Mouse (Mus musculus) kidney, embryonic 16.5 days (tissue): Measurements from ENCODE around the gene Car15. TPM values are rescaled to one million over a fixed set of nuclear protein-coding genes. Genes with fewer than 3 reads are reported as not detected.

Experiments used
- ATAC-seq: fragments of 200-750 bp; cut with Nextera tagmentation; 2 replicates; pipeline ENCODE4 v1.8.0; 2017; ENCODE audit warnings: moderate TSS enrichment; ENCODE audit not compliant: low FRiP score, low TSS enrichment
- H3K27ac ChIP-seq: fragments of 300-500 bp; sonication (generic); 2 replicates; pipeline ENCODE4 v1.5.1; 2014; ENCODE audit warnings: low read length
- H3K27me3 ChIP-seq: fragments of 300-500 bp; sonication (generic); 2 replicates; pipeline ENCODE4 v1.6.1; 2014; ENCODE audit warnings: low read length, control low read depth, mixed read lengths; ENCODE audit not compliant: insufficient read depth
- H3K36me3 ChIP-seq: fragments of 300-500 bp; sonication (generic); 2 replicates; pipeline ENCODE4 v1.6.1; 2014; ENCODE audit warnings: low read length, control low read depth, mixed read lengths; ENCODE audit not compliant: insufficient read depth
- H3K4me1 ChIP-seq: fragments of 300-500 bp; sonication (generic); 2 replicates; pipeline ENCODE4 v1.6.1; 2014; ENCODE audit warnings: low read length, control low read depth, mixed read lengths; ENCODE audit not compliant: insufficient read depth
- H3K4me2 ChIP-seq: fragments of 300-500 bp; sonication (generic); replicated peaks from 2 replicates; pipeline ENCODE4 v1.6.1; 2014; ENCODE audit warnings: low read depth, low read length
- H3K4me3 ChIP-seq: fragments of 300-500 bp; sonication (generic); 2 replicates; pipeline ENCODE4 v1.5.1; 2014; ENCODE audit warnings: mild to moderate bottlenecking, low read length
- H3K9ac ChIP-seq: fragments of 300-500 bp; sonication (generic); replicated peaks from 2 replicates; pipeline ENCODE4 v1.6.1; 2014; ENCODE audit warnings: low read length
- H3K9me3 ChIP-seq: fragments of 300-500 bp; sonication (generic); 2 replicates; pipeline ENCODE4 v1.6.1; 2016; ENCODE audit warnings: low read length, control low read depth
- WGBS: fragments of 180-500 bp; shearing (Covaris S2); extraction: QIAGEN DNeasy Blood & Tissue Kit; methylation state at CpG from one replicate; pipeline ENCODE4 v1.1.7; 2014; 5-methylcytosine and 5-hydroxymethylcytosine counted together
- polyA plus RNA-seq: library from polyadenylated mRNA; unstranded; fragments of >200 nt; fragmentation: Nextera tagmentation; extraction: Ambion mirVana; gene quantifications from 2 replicates; pipeline ENCODE4 v1.2.1, GENCODE M21; 2015

The Car15 gene
- polyA plus RNA-seq, 1 experiment from 2014 or later = 48.6 TPM

DNA sequence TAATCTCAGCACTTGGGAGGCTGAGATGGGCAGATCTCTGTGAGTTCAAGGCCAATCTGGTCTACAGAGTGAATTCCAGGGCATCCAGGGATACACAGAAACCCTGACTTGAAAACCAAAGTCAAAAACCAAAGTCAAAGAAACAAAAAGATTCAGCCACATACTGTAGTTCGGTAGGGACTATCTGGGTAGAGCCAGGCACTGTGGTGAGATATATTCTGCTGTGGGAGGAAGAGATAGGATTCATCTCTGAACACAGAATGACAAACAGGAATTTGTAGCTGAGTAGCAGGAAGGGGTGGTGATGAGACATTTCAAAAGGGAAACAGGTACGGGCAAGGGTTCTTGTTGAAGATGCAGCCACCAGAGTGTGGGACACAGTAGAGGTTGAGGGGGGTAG, 9.9 kb downstream of the Car15 start:
- Histone ChIP-seq H3K9me3 (no peaks in the 10 kb centered on the region), H3K4me1 (peaks cover 3% of the 10 kb centered on the region), H3K36me3 (no peaks in the 10 kb centered on the region), H3K4me3 (no peak overlapping the region), H3K9ac (no peak overlapping the region), H3K4me2 (no peak overlapping the region), H3K27me3 (peaks cover 37% of the 10 kb centered on the region), H3K27ac (no peak overlapping the region)
- ATAC-seq = no peak
- 87% methylated on average over 2 of the region's 2 CpGs for WGBS

GRCm38 (mm10) chr16:17826500-17826899, 11.7 kb downstream of the Car15 start:
- H3K27ac ChIP-seq = no peak overlapping the region
- ATAC-seq = no peak
- no peak overlapping the region for H3K4me3 ChIP-seq
- peaks cover 23% of the 10 kb centered on the region for H3K27me3 ChIP-seq
- H3K4me1 ChIP-seq = no peaks in the 10 kb centered on the region
- H3K9me3 ChIP-seq = no peaks in the 10 kb centered on the region
- H3K9ac ChIP-seq = no peak overlapping the region
- no peak overlapping the region for H3K4me2 ChIP-seq
- H3K36me3 ChIP-seq = no peaks in the 10 kb centered on the region
- WGBS = 65% methylated on average over 2 of the region's 2 CpGs

DNA sequence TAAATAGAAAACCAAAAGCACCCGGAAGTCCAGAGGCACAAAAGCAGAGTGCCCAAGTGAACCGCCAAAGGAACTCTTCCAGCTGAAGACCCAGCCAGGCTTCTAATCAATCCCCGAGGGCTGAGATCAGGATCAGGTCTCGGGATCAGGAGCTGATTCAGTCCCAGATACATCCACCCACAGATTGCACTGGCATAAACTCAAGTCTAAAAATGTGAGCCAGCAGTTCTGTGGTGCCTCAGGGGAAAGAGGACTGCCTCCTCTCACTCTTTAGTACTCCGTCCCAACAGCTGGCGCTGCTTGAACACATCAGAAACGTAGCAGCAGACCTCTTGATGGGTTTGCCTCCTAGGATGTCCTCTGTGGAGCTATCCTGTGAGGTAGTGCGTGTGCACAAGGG, 21.6 kb downstream of the Car15 start:
- no peak for ATAC-seq
- Histone ChIP-seq H3K27me3 (peaks cover 26% of the 10 kb centered on the region), H3K36me3 (no peaks in the 10 kb centered on the region), H3K4me3 (no peak overlapping the region), H3K4me2 (no peak overlapping the region), H3K27ac (no peak overlapping the region), H3K9ac (no peak overlapping the region), H3K9me3 (no peaks in the 10 kb centered on the region), H3K4me1 (peaks cover 10% of the 10 kb centered on the region)
- 85% methylated on average over 8 of the region's 8 CpGs for WGBS

GRCm38 (mm10) chr16:17815411-17816402, 22.5 kb downstream of the Car15 start:
- peak overlapping the region; percentile 56 for H3K4me3 ChIP-seq
- 2% methylated on average over 63 of the region's 63 CpGs for WGBS
- peak overlapping the region; percentile 82 for H3K4me2 ChIP-seq
- H3K36me3 ChIP-seq = no peaks in the 10 kb centered on the region
- peaks cover 23% of the 10 kb centered on the region for H3K27me3 ChIP-seq
- peaks cover 10% of the 10 kb centered on the region for H3K4me1 ChIP-seq
- H3K9me3 ChIP-seq = no peaks in the 10 kb centered on the region
- no peak overlapping the region for H3K27ac ChIP-seq
- peak overlapping the region; percentile 77 for H3K9ac ChIP-seq
- ATAC-seq = peak; percentile 82

GRCm38 (mm10) chr16:17813173-17813572, 25.0 kb downstream of the Car15 start:
- H3K9me3 ChIP-seq = no peaks in the 10 kb centered on the region
- no peaks in the 10 kb centered on the region for H3K36me3 ChIP-seq
- H3K27me3 ChIP-seq = peaks cover 23% of the 10 kb centered on the region
- H3K4me2 ChIP-seq = no peak overlapping the region
- H3K9ac ChIP-seq = no peak overlapping the region
- peaks cover 18% of the 10 kb centered on the region for H3K4me1 ChIP-seq
- no peak for ATAC-seq
- 40% methylated on average over 4 of the region's 4 CpGs for WGBS
- H3K27ac ChIP-seq = no peak overlapping the region
- H3K4me3 ChIP-seq = no peak overlapping the region

DNA sequence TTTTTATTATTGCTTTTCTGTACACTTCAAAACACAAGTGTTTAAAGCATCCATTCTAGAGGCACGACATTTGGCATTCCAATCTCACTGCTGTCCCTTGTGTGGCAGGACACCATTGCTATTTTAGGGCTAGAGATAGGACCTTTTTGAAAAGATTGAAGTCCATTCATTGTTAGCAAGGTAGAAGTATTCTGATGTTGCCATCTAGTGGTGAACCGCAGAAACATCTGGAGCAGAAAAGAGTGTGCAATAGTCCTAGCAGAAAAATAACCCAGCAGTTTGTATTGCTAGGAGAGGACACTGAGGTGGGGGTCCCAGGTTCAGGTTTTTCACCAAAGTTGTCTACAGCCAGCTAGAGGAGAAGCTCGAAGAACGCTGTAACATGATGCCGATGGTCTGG, 26.0 kb downstream of the Car15 start:
- no peak overlapping the region for H3K27ac ChIP-seq

DNA sequence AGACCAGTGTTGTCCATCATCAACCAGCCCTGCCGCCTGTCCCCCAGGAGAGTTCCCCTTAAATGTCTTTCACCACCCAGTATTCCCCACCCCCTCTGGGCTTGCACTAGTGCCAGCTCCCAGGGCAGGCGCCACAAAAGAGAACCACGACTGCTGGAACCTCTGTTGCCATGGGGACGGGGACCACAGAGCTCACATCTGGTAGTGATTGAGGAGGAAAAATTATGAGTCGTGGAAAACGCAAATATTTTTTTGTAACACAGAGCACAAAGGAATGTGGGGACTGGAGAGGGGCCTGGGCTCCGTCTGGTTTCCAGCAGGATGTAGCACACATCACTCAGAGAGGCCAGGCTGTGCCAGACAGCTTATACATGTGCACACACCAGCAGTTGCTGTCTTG, 28.5 kb downstream of the Car15 start:
- H3K36me3 ChIP-seq = no peaks in the 10 kb centered on the region
- H3K27me3 ChIP-seq = peaks cover 31% of the 10 kb centered on the region
- WGBS = 26% methylated on average over 7 of the region's 7 CpGs
- no peak for ATAC-seq
- H3K9me3 ChIP-seq = no peaks in the 10 kb centered on the region
- H3K27ac ChIP-seq = peak overlapping the region; percentile 8; the same call in 1 of the 2 replicates
- no peak overlapping the region for H3K9ac ChIP-seq
- H3K4me2 ChIP-seq = no peak overlapping the region
- H3K4me3 ChIP-seq = no peak overlapping the region
- H3K4me1 ChIP-seq = peaks cover 39% of the 10 kb centered on the region

More for the DNA sequence above, 26.0 kb downstream of the Car15 start:
- Histone ChIP-seq H3K4me1 (peaks cover 27% of the 10 kb centered on the region), H3K36me3 (no peaks in the 10 kb centered on the region), H3K27me3 (peaks cover 23% of the 10 kb centered on the region), H3K9me3 (no peaks in the 10 kb centered on the region), H3K4me2 (no peak overlapping the region), H3K9ac (no peak overlapping the region), H3K4me3 (no peak overlapping the region)
- no peak for ATAC-seq
- WGBS = 6% methylated on average over 5 of the region's 5 CpGs

DNA sequence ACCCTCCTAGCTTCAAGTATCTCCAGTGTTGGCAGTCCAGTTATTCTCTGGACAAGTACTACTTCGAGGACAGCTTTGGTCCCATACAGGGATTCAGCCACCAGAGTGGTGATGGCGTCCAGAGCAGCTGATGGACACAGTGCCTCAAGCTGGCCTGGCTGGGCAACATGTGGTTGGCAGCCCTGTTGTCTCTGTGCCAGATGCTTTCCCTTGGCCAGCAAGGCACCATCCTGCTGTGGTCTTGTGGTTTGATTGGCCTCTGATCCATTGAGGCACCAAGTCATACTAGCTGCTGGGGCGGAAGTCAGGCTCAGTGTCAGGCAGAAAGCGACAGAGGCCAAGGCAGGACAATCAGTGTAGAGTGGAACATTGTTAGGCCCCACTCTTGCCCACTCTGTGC, 29.0 kb downstream of the Car15 start:
- Histone ChIP-seq H3K4me1 (peaks cover 45% of the 10 kb centered on the region), H3K27me3 (peaks cover 32% of the 10 kb centered on the region), H3K36me3 (no peaks in the 10 kb centered on the region), H3K27ac (peak overlapping the region; percentile 8; the same call in 1 of the 2 replicates), H3K9me3 (no peaks in the 10 kb centered on the region), H3K4me2 (no peak overlapping the region), H3K9ac (no peak overlapping the region), H3K4me3 (no peak overlapping the region)
- no peak for ATAC-seq
- 87% methylated on average over 4 of the region's 4 CpGs for WGBS

DNA sequence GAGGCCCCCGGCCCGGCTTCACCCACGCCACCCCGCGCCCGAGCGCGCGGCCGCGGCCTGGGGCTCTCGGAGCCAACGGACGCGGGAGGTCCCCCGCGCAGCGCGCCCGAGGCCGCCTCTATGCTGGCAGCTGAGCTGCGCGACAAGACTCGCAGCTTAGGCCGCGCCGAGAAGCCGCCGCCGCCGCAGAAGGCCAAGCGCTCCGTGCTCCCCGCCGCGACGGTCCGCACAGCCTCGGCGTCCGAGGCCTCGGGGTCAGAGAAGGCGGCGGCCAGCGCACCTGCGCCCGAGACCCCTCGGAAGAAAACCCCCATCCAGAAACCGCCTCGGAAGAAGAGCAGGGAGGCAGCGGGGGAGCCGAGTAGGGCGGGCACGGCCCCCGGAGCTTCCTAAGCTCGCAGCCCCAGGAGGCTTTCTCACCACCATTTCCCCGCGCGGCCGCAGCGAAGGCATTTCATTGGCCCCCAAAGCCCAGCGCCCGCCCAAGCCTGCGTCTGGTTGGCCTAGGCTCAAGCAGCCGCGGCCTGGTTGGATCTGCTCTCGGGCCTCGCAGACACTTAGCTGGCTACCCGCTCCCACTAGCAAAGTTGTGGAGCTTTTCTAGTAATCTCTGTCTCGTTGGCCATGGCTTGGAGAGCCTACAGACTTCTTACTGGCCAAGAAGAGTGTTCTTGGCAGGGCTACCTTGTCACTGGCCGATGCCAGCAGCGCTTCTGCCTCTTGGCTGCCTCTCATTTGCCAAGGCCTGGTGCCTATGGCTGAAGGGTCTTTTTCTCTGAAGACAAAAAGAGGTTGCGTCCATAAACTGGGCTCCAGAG, 30.8 kb downstream of the Car15 start:
- peaks cover 46% of the 10 kb centered on the region for H3K27me3 ChIP-seq
- H3K4me3 ChIP-seq = peak overlapping the region; percentile 45
- H3K9ac ChIP-seq = peak overlapping the region; percentile 53
- H3K4me1 ChIP-seq = peaks cover 61% of the 10 kb centered on the region
- H3K27ac ChIP-seq = 0 out of 2 replicates have a peak overlapping the region, but pooled peaks have one; percentile 40
- H3K9me3 ChIP-seq = no peaks in the 10 kb centered on the region
- ATAC-seq = peak; percentile 79
- peak overlapping the region; percentile 71 for H3K4me2 ChIP-seq
- WGBS = 8% methylated on average over 72 of the region's 73 CpGs
- 0 out of 2 replicates have a peak, but pooled peaks cover 5% of the 10 kb centered on the region for H3K36me3 ChIP-seq
